Mouse (Mus musculus): Measurements from ENCODE around the gene Spns3. TPM values are rescaled to one million over a fixed set of nuclear protein-coding genes. Genes with fewer than 3 reads are reported as not detected.

Spns3 gene
- polyA plus RNA-seq, 1 experiment from 2014 or later, result not detected

GRCm38 (mm10) chr11:72578471-72578870 is 28.2 kb upstream of the Spns3 start:
- H3K27me3 ChIP-seq (ENCODE audit: control insufficient read depth, insufficient read depth, low read length), result no peaks in the 10 kb centered on the region
- ATAC-seq (ENCODE audit: low FRiP score) (no peak), DNase-seq (ENCODE audit: low spot score, missing footprints) (no peak)
- no peak overlapping the region for H3K9ac ChIP-seq (ENCODE audit: low read length)
- H3K36me3 ChIP-seq (ENCODE audit: control insufficient read depth, insufficient read depth, low read length), result no peaks in the 10 kb centered on the region
- 79% methylated on average over 4 of the region's 4 CpGs for WGBS
- H3K4me2 ChIP-seq, result no peak overlapping the region
- no peak overlapping the region for H3K4me3 ChIP-seq (ENCODE audit: low read depth, low read length)
- H3K27ac ChIP-seq (ENCODE audit: low read depth, low read length), result no peak overlapping the region
- H3K9me3 ChIP-seq (ENCODE audit: control insufficient read depth, low read length), result no peaks in the 10 kb centered on the region
- peaks cover 6% of the 10 kb centered on the region for H3K4me1 ChIP-seq (ENCODE audit: control insufficient read depth, insufficient read depth, low read length)

DNA sequence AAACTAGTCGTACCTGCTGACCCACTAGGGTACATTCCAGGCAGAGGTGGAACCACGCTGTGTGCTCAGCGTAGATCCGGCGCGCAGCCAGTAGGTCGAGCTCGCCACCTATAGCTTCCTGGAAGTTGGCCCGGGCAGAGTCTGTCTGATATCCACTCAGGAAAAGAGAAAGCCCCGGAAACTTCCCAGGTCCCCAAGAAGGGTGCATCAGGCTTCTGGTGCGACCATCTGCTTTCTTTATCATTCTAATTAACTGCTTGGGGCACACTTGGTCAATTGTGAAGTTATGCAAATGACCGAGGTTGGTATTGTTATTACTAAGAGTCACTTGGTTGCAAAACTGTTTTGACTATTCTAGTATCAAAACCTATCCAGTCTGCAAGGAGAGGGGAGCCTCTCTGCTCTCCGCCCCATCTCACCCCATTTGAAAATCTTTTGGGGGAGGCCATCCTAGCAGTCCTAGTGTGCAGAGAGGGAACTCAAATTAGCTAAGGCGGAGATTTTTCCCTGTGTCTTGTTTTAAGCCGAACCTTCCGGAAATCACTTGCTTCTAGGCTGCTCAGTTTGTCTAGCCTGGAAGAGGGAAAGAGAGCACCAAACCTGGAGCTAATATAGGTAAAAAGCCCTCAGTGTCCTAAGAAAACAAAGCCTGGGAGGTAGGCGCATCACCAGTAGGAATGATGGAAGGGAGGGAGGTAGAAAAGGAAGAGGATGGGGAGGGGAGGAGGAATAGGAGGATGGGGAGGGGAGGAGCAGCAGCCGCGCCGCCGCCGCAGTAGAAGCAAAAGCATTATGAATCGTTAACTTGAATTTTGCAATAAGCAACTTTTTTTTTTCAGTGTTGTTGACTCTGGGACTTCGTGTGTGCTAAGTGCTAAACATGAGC is 26.4 kb upstream of the Spns3 start:
- WGBS, result 1% methylated on average over 24 of the region's 24 CpGs
- ATAC-seq (ENCODE audit: low FRiP score), result peak; percentile 76

DNA sequence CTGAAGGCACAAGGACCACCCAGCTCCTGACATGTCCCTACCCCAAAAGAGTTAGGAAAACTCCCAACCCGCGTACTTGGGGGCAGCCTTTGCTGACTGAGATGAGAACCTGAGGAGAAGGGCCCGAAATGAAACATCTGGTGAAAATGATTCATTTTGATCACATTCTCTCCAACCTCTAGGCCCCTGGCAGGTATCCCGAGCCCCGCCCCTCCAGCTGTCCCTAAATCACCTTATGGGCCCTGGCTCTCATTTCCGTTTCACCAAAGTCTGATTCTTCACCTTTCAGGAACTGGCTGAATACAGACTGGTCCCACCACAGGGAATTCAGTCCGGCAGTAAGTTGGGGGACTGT is 25.8 kb upstream of the Spns3 start:
- Histone ChIP-seq H3K4me1 (ENCODE audit: control insufficient read depth, insufficient read depth, low read length) (peaks cover 6% of the 10 kb centered on the region), H3K27ac (ENCODE audit: low read depth, low read length) (no peak overlapping the region; the same call in 1 of the 2 replicates), H3K9me3 (ENCODE audit: control insufficient read depth, low read length) (no peaks in the 10 kb centered on the region), H3K36me3 (ENCODE audit: control insufficient read depth, insufficient read depth, low read length) (no peaks in the 10 kb centered on the region), H3K4me2 (peak overlapping the region; percentile 47), H3K9ac (ENCODE audit: low read length) (peak overlapping the region; percentile 39), H3K27me3 (ENCODE audit: control insufficient read depth, insufficient read depth, low read length) (no peaks in the 10 kb centered on the region), H3K4me3 (ENCODE audit: low read depth, low read length) (peak overlapping the region; percentile 18)
- DNase-seq (ENCODE audit: low spot score, missing footprints) (no peak), ATAC-seq (ENCODE audit: low FRiP score) (no peak)
- WGBS, result 24% methylated on average over 7 of the region's 7 CpGs

More for the DNA sequence above, 26.4 kb upstream of the Spns3 start:
- H3K4me2 ChIP-seq, result peak overlapping the region; percentile 47
- DNase-seq (ENCODE audit: low spot score, missing footprints), result peak; percentile 91
- H3K4me1 ChIP-seq (ENCODE audit: control insufficient read depth, insufficient read depth, low read length), result peaks cover 6% of the 10 kb centered on the region
- H3K9ac ChIP-seq (ENCODE audit: low read length), result peak overlapping the region; percentile 39
- H3K27me3 ChIP-seq (ENCODE audit: control insufficient read depth, insufficient read depth, low read length), result no peaks in the 10 kb centered on the region
- no peak overlapping the region; the same call in 1 of the 2 replicates for H3K27ac ChIP-seq (ENCODE audit: low read depth, low read length)
- H3K9me3 ChIP-seq (ENCODE audit: control insufficient read depth, low read length), result no peaks in the 10 kb centered on the region
- H3K36me3 ChIP-seq (ENCODE audit: control insufficient read depth, insufficient read depth, low read length), result no peaks in the 10 kb centered on the region
- peak overlapping the region; percentile 18 for H3K4me3 ChIP-seq (ENCODE audit: low read depth, low read length)

DNA sequence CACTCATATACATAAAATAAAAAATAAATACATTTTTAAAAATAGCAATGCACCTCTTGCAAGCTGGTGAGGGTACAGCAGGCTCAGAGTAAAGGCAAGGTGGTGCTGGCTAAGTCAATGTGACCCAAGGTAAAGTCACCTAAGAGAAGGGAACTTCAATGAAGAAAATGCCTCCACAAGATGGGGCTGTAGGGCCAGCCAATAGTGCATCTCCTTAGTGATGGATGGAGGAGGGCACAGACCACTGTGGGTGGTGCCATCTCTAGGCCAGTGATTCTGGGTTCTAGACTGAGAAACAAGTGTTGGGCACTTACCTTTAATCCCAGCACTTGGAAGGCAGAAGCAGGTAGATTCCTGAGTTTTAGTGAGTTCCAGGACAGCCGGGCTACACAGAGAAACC is 23.5 kb upstream of the Spns3 start:
- Histone ChIP-seq H3K27ac (ENCODE audit: low read depth, low read length) (no peak overlapping the region), H3K36me3 (ENCODE audit: control insufficient read depth, insufficient read depth, low read length) (no peaks in the 10 kb centered on the region), H3K9me3 (ENCODE audit: control insufficient read depth, low read length) (no peaks in the 10 kb centered on the region), H3K27me3 (ENCODE audit: control insufficient read depth, insufficient read depth, low read length) (no peaks in the 10 kb centered on the region), H3K9ac (ENCODE audit: low read length) (no peak overlapping the region), H3K4me1 (ENCODE audit: control insufficient read depth, insufficient read depth, low read length) (peaks cover 6% of the 10 kb centered on the region), H3K4me3 (ENCODE audit: low read depth, low read length) (no peak overlapping the region), H3K4me2 (no peak overlapping the region)
- DNase-seq (ENCODE audit: low spot score, missing footprints) (no peak), ATAC-seq (ENCODE audit: low FRiP score) (no peak)
- 80% methylated on average over 1 of the region's 1 CpGs for WGBS

GRCm38 (mm10) chr11:72570319-72570979 is 20.1 kb upstream of the Spns3 start:
- H3K4me3 ChIP-seq (ENCODE audit: low read depth, low read length), result no peak overlapping the region
- no peaks in the 10 kb centered on the region for H3K36me3 ChIP-seq (ENCODE audit: control insufficient read depth, insufficient read depth, low read length)
- no peaks in the 10 kb centered on the region for H3K9me3 ChIP-seq (ENCODE audit: control insufficient read depth, low read length)
- H3K27ac ChIP-seq (ENCODE audit: low read depth, low read length), result no peak overlapping the region
- 6% methylated on average over 18 of the region's 18 CpGs for WGBS
- ATAC-seq (ENCODE audit: low FRiP score), result peak; percentile 78; the same call in 1 of the 2 replicates
- H3K9ac ChIP-seq (ENCODE audit: low read length), result peak overlapping the region; percentile 16; the same call in 1 of the 2 replicates
- H3K4me2 ChIP-seq, result peak overlapping the region; percentile 37
- H3K27me3 ChIP-seq (ENCODE audit: control insufficient read depth, insufficient read depth, low read length), result no peaks in the 10 kb centered on the region
- H3K4me1 ChIP-seq (ENCODE audit: control insufficient read depth, insufficient read depth, low read length), result no peaks in the 10 kb centered on the region
- peak; percentile 98 for DNase-seq (ENCODE audit: low spot score, missing footprints)

- Histone ChIP-seq H3K36me3 (ENCODE audit: control insufficient read depth, insufficient read depth, low read length) (no peaks in the 10 kb centered on the region), H3K27ac (ENCODE audit: low read depth, low read length) (no peak overlapping the region), H3K27me3 (ENCODE audit: control insufficient read depth, insufficient read depth, low read length) (no peaks in the 10 kb centered on the region), H3K4me1 (ENCODE audit: control insufficient read depth, insufficient read depth, low read length) (no peaks in the 10 kb centered on the region), H3K9me3 (ENCODE audit: control insufficient read depth, low read length) (no peaks in the 10 kb centered on the region), H3K4me3 (ENCODE audit: low read depth, low read length) (no peak overlapping the region), H3K4me2 (no peak overlapping the region), H3K9ac (ENCODE audit: low read length) (peak overlapping the region; percentile 16; the same call in 1 of the 2 replicates)
- DNase-seq (ENCODE audit: low spot score, missing footprints), result peak; percentile 69
- no peak for ATAC-seq (ENCODE audit: low FRiP score)
- WGBS, result 65% methylated on average over 11 of the region's 11 CpGs
These were observed 19.5 kb upstream of the Spns3 start for GRCm38 (mm10) chr11:72569671-72570318.

DNA sequence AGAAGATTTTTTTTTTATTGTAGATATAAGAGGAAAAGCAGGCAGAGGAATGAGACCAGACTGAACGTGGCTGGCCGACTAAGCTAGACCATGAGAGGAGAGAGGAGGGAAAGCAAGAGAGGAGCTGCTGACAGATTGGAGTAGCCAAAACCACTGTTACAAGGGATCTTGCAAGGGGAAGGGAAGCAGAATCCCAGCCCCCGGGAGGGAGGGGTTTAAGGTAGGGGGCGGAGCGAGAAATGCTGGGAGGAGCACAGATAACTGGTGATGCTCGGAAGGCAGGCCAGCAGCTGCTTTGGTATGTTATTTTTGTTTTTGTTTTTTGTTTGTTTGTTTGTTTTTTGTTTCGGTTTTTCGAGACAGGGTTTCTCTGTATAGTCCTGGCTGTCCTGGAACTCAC is 18.7 kb upstream of the Spns3 start:
- 64% methylated on average over 8 of the region's 8 CpGs for WGBS
- no peaks in the 10 kb centered on the region for H3K36me3 ChIP-seq (ENCODE audit: control insufficient read depth, insufficient read depth, low read length)
- H3K4me2 ChIP-seq, result no peak overlapping the region
- H3K9me3 ChIP-seq (ENCODE audit: control insufficient read depth, low read length), result no peaks in the 10 kb centered on the region
- H3K4me1 ChIP-seq (ENCODE audit: control insufficient read depth, insufficient read depth, low read length), result no peaks in the 10 kb centered on the region
- H3K9ac ChIP-seq (ENCODE audit: low read length), result no peak overlapping the region
- H3K27ac ChIP-seq (ENCODE audit: low read depth, low read length), result no peak overlapping the region
- no peak overlapping the region for H3K4me3 ChIP-seq (ENCODE audit: low read depth, low read length)
- DNase-seq (ENCODE audit: low spot score, missing footprints) (no peak), ATAC-seq (ENCODE audit: low FRiP score) (no peak)
- no peaks in the 10 kb centered on the region for H3K27me3 ChIP-seq (ENCODE audit: control insufficient read depth, insufficient read depth, low read length)

GRCm38 (mm10) chr11:72566816-72567338 is 16.6 kb upstream of the Spns3 start:
- Histone ChIP-seq H3K4me3 (ENCODE audit: low read depth, low read length) (no peak overlapping the region), H3K27ac (ENCODE audit: low read depth, low read length) (no peak overlapping the region), H3K9ac (ENCODE audit: low read length) (no peak overlapping the region), H3K4me1 (ENCODE audit: control insufficient read depth, insufficient read depth, low read length) (no peaks in the 10 kb centered on the region), H3K27me3 (ENCODE audit: control insufficient read depth, insufficient read depth, low read length) (no peaks in the 10 kb centered on the region), H3K4me2 (no peak overlapping the region), H3K36me3 (ENCODE audit: control insufficient read depth, insufficient read depth, low read length) (no peaks in the 10 kb centered on the region), H3K9me3 (ENCODE audit: control insufficient read depth, low read length) (no peaks in the 10 kb centered on the region)
- DNase-seq (ENCODE audit: low spot score, missing footprints), result no peak
- no peak for ATAC-seq (ENCODE audit: low FRiP score)
- 45% methylated on average over 10 of the region's 10 CpGs for WGBS

Data from midbrain, embryonic 11.5 days (tissue).